Mouse (Mus musculus) MN1 (cell line): ENCODE data around the gene Parva.
A peak's percentile ranks its signal among the peaks of the same experiment; 100 is the strongest.

Source experiments
- DNase-seq: peaks from one replicate; pipeline ENCODE4 v3.0.0-alpha.2; 2016; ENCODE audit warnings: low spot score

The Parva gene

GRCm38 (mm10) chr7:112512895-112513294 is 85.6 kb downstream of the Parva start:
- no peak for DNase-seq

GRCm38 (mm10) chr7:112514636-112515193 is 87.4 kb downstream of the Parva start:
- DNase-seq, result no peak

GRCm38 (mm10) chr7:112525465-112525864 is 98.2 kb downstream of the Parva start:
- no peak for DNase-seq

GRCm38 (mm10) chr7:112526226-112526625 is 98.9 kb downstream of the Parva start:
- no peak for DNase-seq

GRCm38 (mm10) chr7:112527230-112527629 is 99.9 kb downstream of the Parva start:
- DNase-seq, result peak; percentile 30

- no peak for DNase-seq
Observed at GRCm38 (mm10) chr7:112528059-112528458, 100.8 kb downstream of the Parva start.

- peak; percentile 59 for DNase-seq
Observed at GRCm38 (mm10) chr7:112528582-112529360, 101.5 kb downstream of the Parva start.

GRCm38 (mm10) chr7:112530924-112531323 is 103.6 kb downstream of the Parva start:
- DNase-seq, result no peak

- no peak for DNase-seq
Observed at GRCm38 (mm10) chr7:112534148-112534547, 106.8 kb downstream of the Parva start.

- no peak for DNase-seq
Observed at GRCm38 (mm10) chr7:112535408-112535921, 108.2 kb downstream of the Parva start.

- DNase-seq, result no peak
Observed at GRCm38 (mm10) chr7:112549136-112549535, 121.8 kb downstream of the Parva start.

GRCm38 (mm10) chr7:112561504-112561903 is 134.2 kb downstream of the Parva start:
- no peak for DNase-seq

GRCm38 (mm10) chr7:112567004-112567403 is 139.7 kb downstream of the Parva start:
- no peak for DNase-seq

GRCm38 (mm10) chr7:112568961-112569360 is 141.7 kb downstream of the Parva start:
- no peak for DNase-seq

- no peak for DNase-seq
Observed at GRCm38 (mm10) chr7:112581621-112582020, 154.3 kb downstream of the Parva start.

- DNase-seq, result peak; percentile 71
Observed at GRCm38 (mm10) chr7:112582882-112583405, 155.6 kb downstream of the Parva start.

- no peak for DNase-seq
Observed at GRCm38 (mm10) chr7:112587449-112587848, 160.1 kb downstream of the Parva start.

- DNase-seq, result peak; percentile 40
Observed at GRCm38 (mm10) chr7:112589530-112589929, 162.2 kb downstream of the Parva start.

GRCm38 (mm10) chr7:112593586-112593985 is 166.3 kb downstream of the Parva start:
- no peak for DNase-seq

GRCm38 (mm10) chr7:112595226-112595850 is 168.0 kb downstream of the Parva start:
- no peak for DNase-seq

GRCm38 (mm10) chr7:112599650-112600049 is 172.3 kb downstream of the Parva start:
- no peak for DNase-seq

GRCm38 (mm10) chr7:112600163-112600562 is 172.9 kb downstream of the Parva start:
- no peak for DNase-seq

GRCm38 (mm10) chr7:112602966-112603365 is 175.7 kb downstream of the Parva start:
- DNase-seq, result no peak
